Mouse (Mus musculus) forebrain, postnatal 0 days (tissue): ENCODE data around the gene Tcf20. TPM values are rescaled to one million over a fixed set of nuclear protein-coding genes. Genes with fewer than 3 reads are reported as not detected.

ENCODE experiments used
- ATAC-seq: fragments of 200-750 bp; cut with Nextera tagmentation; 2 replicates; pipeline ENCODE4 v1.8.0; 2017; ENCODE audit warnings: mild to moderate bottlenecking, moderate library complexity
- DNase-seq: peaks from one replicate; pipeline ENCODE4 v3.0.0-alpha.2; 2015
- H3K27ac ChIP-seq: fragments of 300-500 bp; sonication (generic); 2 replicates; pipeline ENCODE4 v1.5.1; 2014; ENCODE audit warnings: low read depth, mild to moderate bottlenecking, antibody characterized with exemption, low read length, moderate library complexity, mixed read lengths
- H3K27me3 ChIP-seq: fragments of 300-500 bp; sonication (generic); 2 replicates; pipeline ENCODE4 v1.6.1; 2014; ENCODE audit warnings: mild to moderate bottlenecking, low read length, mixed read lengths; ENCODE audit not compliant: insufficient read depth
- H3K36me3 ChIP-seq: fragments of 300-500 bp; sonication (generic); 2 replicates; pipeline ENCODE4 v1.6.1; 2014; ENCODE audit warnings: mild to moderate bottlenecking, moderate library complexity; ENCODE audit not compliant: insufficient read depth
- H3K4me1 ChIP-seq: fragments of 300-500 bp; sonication (generic); 2 replicates; pipeline ENCODE4 v1.6.1; 2014; ENCODE audit warnings: antibody characterized with exemption; ENCODE audit not compliant: insufficient read depth
- H3K4me2 ChIP-seq: fragments of 300-500 bp; sonication (generic); 2 replicates; pipeline ENCODE4 v1.6.1; 2014; ENCODE audit warnings: low read depth, mild to moderate bottlenecking, moderate library complexity
- H3K4me3 ChIP-seq: fragments of 300-500 bp; sonication (generic); 2 replicates; pipeline ENCODE4 v1.5.1; 2014; ENCODE audit warnings: low read depth, low read length, mixed read lengths
- H3K9ac ChIP-seq: fragments of 300-500 bp; sonication (generic); 2 replicates; pipeline ENCODE4 v1.6.1; 2014; ENCODE audit warnings: mild to moderate bottlenecking
- H3K9me3 ChIP-seq: fragments of 300-500 bp; sonication (generic); 2 replicates; pipeline ENCODE4 v1.6.1; 2016; ENCODE audit warnings: low read length
- CTCF ChIP-seq: sonication (generic); IDR thresholded peaks from 2 replicates; pipeline ENCODE4 v1.5.1; 2016; ENCODE audit warnings: antibody characterized with exemption, control low read depth, low read depth
- WGBS: fragments of 180-500 bp; shearing (Covaris S2); extraction: QIAGEN DNeasy Blood & Tissue Kit; methylation state at CpG from one replicate; pipeline ENCODE4 v1.1.7; 2014; 5-methylcytosine and 5-hydroxymethylcytosine counted together
- polyA plus RNA-seq: library from polyadenylated mRNA; unstranded; fragments of >200 nt; fragmentation: Nextera tagmentation; extraction: Ambion mirVana; gene quantifications from 2 replicates; pipeline ENCODE4 v1.2.1, GENCODE M21; 2015
- total RNA-seq: library from RNA; depleted of rRNA; stranded (reverse); fragments of >200 nt; gene quantifications from 2 replicates; pipeline ENCODE4 v1.2.3, GENCODE M21; 2014

Gene Tcf20
- total and polyA plus RNA-seq, 2 experiments from 2014 or later: 12.2 to 150 TPM

GRCm38 (mm10) chr15:82995239-82995638 lies 7.6 kb upstream of the Tcf20 start:
- Histone ChIP-seq H3K4me2 (no peak overlapping the region), H3K9me3 (no peaks in the 10 kb centered on the region), H3K27me3 (no peaks in the 10 kb centered on the region), H3K9ac (no peak overlapping the region), H3K27ac (peak overlapping the region; percentile 40), H3K4me1 (peaks cover 24% of the 10 kb centered on the region), H3K36me3 (no peaks in the 10 kb centered on the region), H3K4me3 (no peak overlapping the region)
- TF ChIP-seq CTCF: no peak
- DNase-seq (peak; percentile 56), ATAC-seq (peak; percentile 58; the same call in 1 of the 2 replicates)
- WGBS: 19% methylated on average over 7 of the region's 7 CpGs

GRCm38 (mm10) chr15:82992911-82993310 lies 5.2 kb upstream of the Tcf20 start:
- Histone ChIP-seq H3K27ac (no peak overlapping the region), H3K27me3 (no peaks in the 10 kb centered on the region), H3K36me3 (no peaks in the 10 kb centered on the region), H3K4me1 (peaks cover 32% of the 10 kb centered on the region), H3K9me3 (no peaks in the 10 kb centered on the region), H3K4me2 (no peak overlapping the region), H3K4me3 (no peak overlapping the region), H3K9ac (no peak overlapping the region)
- no peak for ATAC-seq
- no peak for TF ChIP-seq CTCF
- 44% methylated on average over 9 of the region's 9 CpGs for WGBS
- no peak for DNase-seq

GRCm38 (mm10) chr15:82992079-82992783 lies 4.6 kb upstream of the Tcf20 start:
- Histone ChIP-seq H3K9me3 (no peaks in the 10 kb centered on the region), H3K36me3 (no peaks in the 10 kb centered on the region), H3K4me3 (no peak overlapping the region), H3K9ac (no peak overlapping the region), H3K4me1 (peaks cover 31% of the 10 kb centered on the region), H3K4me2 (no peak overlapping the region), H3K27ac (no peak overlapping the region), H3K27me3 (no peaks in the 10 kb centered on the region)
- no peak for TF ChIP-seq CTCF
- WGBS: 61% methylated on average over 13 of the region's 13 CpGs
- ATAC-seq (no peak), DNase-seq (no peak)

GRCm38 (mm10) chr15:82989190-82989704 lies 1.6 kb upstream of the Tcf20 start:
- H3K4me1 ChIP-seq: peaks cover 26% of the 10 kb centered on the region
- no peak for TF ChIP-seq CTCF
- H3K4me2 ChIP-seq: no peak overlapping the region
- ATAC-seq: no peak
- H3K9me3 ChIP-seq: no peaks in the 10 kb centered on the region
- no peak overlapping the region for H3K27ac ChIP-seq
- WGBS: 37% methylated on average over 6 of the region's 6 CpGs
- H3K27me3 ChIP-seq: no peaks in the 10 kb centered on the region
- DNase-seq: no peak
- H3K36me3 ChIP-seq: no peaks in the 10 kb centered on the region
- no peak overlapping the region for H3K9ac ChIP-seq
- no peak overlapping the region for H3K4me3 ChIP-seq

GRCm38 (mm10) chr15:82987014-82987731 lies 499 bp downstream of the Tcf20 start:
- WGBS: under 1% methylated on average over 38 of the region's 38 CpGs
- no peak for DNase-seq
- Histone ChIP-seq H3K9ac (peak overlapping the region; percentile 53), H3K4me3 (peak overlapping the region; percentile 48), H3K36me3 (no peaks in the 10 kb centered on the region), H3K27ac (0 out of 2 replicates have a peak overlapping the region, but pooled peaks have one; percentile 35), H3K9me3 (no peaks in the 10 kb centered on the region), H3K4me2 (peak overlapping the region; percentile 94), H3K27me3 (no peaks in the 10 kb centered on the region), H3K4me1 (peaks cover 41% of the 10 kb centered on the region)
- no peak for TF ChIP-seq CTCF
- 0 out of 2 replicates have a peak, but pooled peaks have one; percentile 5 for ATAC-seq

- no peaks in the 10 kb centered on the region for H3K9me3 ChIP-seq
- peak overlapping the region; percentile 3; the same call in 1 of the 2 replicates for H3K4me2 ChIP-seq
- DNase-seq (no peak), ATAC-seq (no peak)
- no peaks in the 10 kb centered on the region for H3K27me3 ChIP-seq
- no peak overlapping the region for H3K4me3 ChIP-seq
- WGBS: 43% methylated on average over 7 of the region's 7 CpGs
- 0 out of 2 replicates have a peak overlapping the region, but pooled peaks have one; percentile 92 for H3K27ac ChIP-seq
- H3K36me3 ChIP-seq: no peaks in the 10 kb centered on the region
- no peak for TF ChIP-seq CTCF
- peaks cover 52% of the 10 kb centered on the region for H3K4me1 ChIP-seq
- no peak overlapping the region for H3K9ac ChIP-seq
Observed at GRCm38 (mm10) chr15:82984574-82984973, 3.1 kb downstream of the Tcf20 start.

GRCm38 (mm10) chr15:82984097-82984496 lies 3.6 kb downstream of the Tcf20 start:
- H3K4me1 ChIP-seq: peaks cover 52% of the 10 kb centered on the region
- ATAC-seq (no peak), DNase-seq (no peak)
- H3K9me3 ChIP-seq: no peaks in the 10 kb centered on the region
- H3K4me2 ChIP-seq: peak overlapping the region; percentile 3; the same call in 1 of the 2 replicates
- 16% methylated on average over 4 of the region's 4 CpGs for WGBS
- TF ChIP-seq CTCF: no peak
- no peaks in the 10 kb centered on the region for H3K36me3 ChIP-seq
- no peaks in the 10 kb centered on the region for H3K27me3 ChIP-seq
- no peak overlapping the region for H3K9ac ChIP-seq
- H3K4me3 ChIP-seq: no peak overlapping the region
- peak overlapping the region; percentile 92 for H3K27ac ChIP-seq
